Mouse (Mus musculus): ENCODE results near the gene Tmprss13. TPM values are rescaled to one million over a fixed set of nuclear protein-coding genes. Genes with fewer than 3 reads are reported as not detected.
A peak's percentile ranks its signal among the peaks of the same experiment; 100 is the strongest.

Gene Tmprss13
- 0.16 and 0.20 TPM in 2 replicates for polyA plus RNA-seq (2015; fragmentation: Nextera tagmentation; extraction: Ambion mirVana)

GRCm38 (mm10) chr9:45318855-45319254, at the start of gene Tmprss13:
Tmprss13 (plus strand) TSS chr9:45319100.
- WGBS, result 16% methylated on average over 14 of the region's 14 CpGs
- H3K36me3 ChIP-seq (ENCODE audit: control insufficient read depth, insufficient read depth), result no peaks in the 10 kb centered on the region
- no peak for ATAC-seq (replicated peaks; ENCODE audit: extremely low read depth, insufficient read depth, low FRiP score)
- no peak within 1 kb of the TSS for H3K4me3 ChIP-seq (ENCODE audit: low read length)
- H3K27ac ChIP-seq (ENCODE audit: low read length), result no peak within 1 kb of the TSS
- H3K9ac ChIP-seq (ENCODE audit: low read length), result no peak within 1 kb of the TSS
- no peaks in the 10 kb centered on the region for H3K4me1 ChIP-seq (ENCODE audit: control insufficient read depth, insufficient read depth, low read length)
- no peak within 1 kb of the TSS for H3K4me2 ChIP-seq (ENCODE audit: low read depth, low read length)
- H3K9me3 ChIP-seq (replicated peaks; ENCODE audit: control insufficient read depth, low read length), result no peaks in the 10 kb centered on the region
- peaks cover 27% of the 10 kb centered on the region; the same call in 1 of the 2 replicates for H3K27me3 ChIP-seq (ENCODE audit: control insufficient read depth, insufficient read depth, low read length)

- H3K27me3 ChIP-seq (ENCODE audit: control insufficient read depth, insufficient read depth, low read length), result peaks cover 32% of the 10 kb centered on the region
Measured at GRCm38 (mm10) chr9:45272213-45272612, 46.7 kb upstream of the Tmprss13 start.

GRCm38 (mm10) chr9:45274218-45274617, 44.7 kb upstream of the Tmprss13 start:
- Histone ChIP-seq H3K4me3 (ENCODE audit: low read length) (no peak overlapping the region), H3K4me2 (ENCODE audit: low read depth, low read length) (no peak overlapping the region), H3K4me1 (ENCODE audit: control insufficient read depth, insufficient read depth, low read length) (peaks cover under 1% of the 10 kb centered on the region; the same call in 1 of the 2 replicates), H3K27me3 (ENCODE audit: control insufficient read depth, insufficient read depth, low read length) (peaks cover 14% of the 10 kb centered on the region), H3K27ac (ENCODE audit: low read length) (no peak overlapping the region), H3K9me3 (replicated peaks; ENCODE audit: control insufficient read depth, low read length) (no peaks in the 10 kb centered on the region), H3K36me3 (ENCODE audit: control insufficient read depth, insufficient read depth) (no peaks in the 10 kb centered on the region), H3K9ac (ENCODE audit: low read length) (no peak overlapping the region)
- no peak for ATAC-seq (replicated peaks; ENCODE audit: extremely low read depth, insufficient read depth, low FRiP score)
- 66% methylated on average over 4 of the region's 4 CpGs for WGBS

More at GRCm38 (mm10) chr9:45272213-45272612, 46.7 kb upstream of the Tmprss13 start:
- no peak overlapping the region for H3K9ac ChIP-seq (ENCODE audit: low read length)
- H3K36me3 ChIP-seq (ENCODE audit: control insufficient read depth, insufficient read depth), result no peaks in the 10 kb centered on the region
- no peak overlapping the region for H3K4me2 ChIP-seq (ENCODE audit: low read depth, low read length)
- no peak for ATAC-seq (replicated peaks; ENCODE audit: extremely low read depth, insufficient read depth, low FRiP score)
- no peak overlapping the region for H3K27ac ChIP-seq (ENCODE audit: low read length)
- no peak overlapping the region for H3K4me3 ChIP-seq (ENCODE audit: low read length)
- WGBS, result 36% methylated on average over 5 of the region's 5 CpGs
- H3K4me1 ChIP-seq (ENCODE audit: control insufficient read depth, insufficient read depth, low read length), result peaks cover 4% of the 10 kb centered on the region; the same call in 1 of the 2 replicates
- H3K9me3 ChIP-seq (replicated peaks; ENCODE audit: control insufficient read depth, low read length), result no peaks in the 10 kb centered on the region

- H3K4me3 ChIP-seq (ENCODE audit: low read length), result no peak overlapping the region
- WGBS, result 84% methylated on average over 2 of the region's 2 CpGs
- no peak overlapping the region for H3K9ac ChIP-seq (ENCODE audit: low read length)
- H3K27me3 ChIP-seq (ENCODE audit: control insufficient read depth, insufficient read depth, low read length), result peaks cover 10% of the 10 kb centered on the region
- H3K9me3 ChIP-seq (replicated peaks; ENCODE audit: control insufficient read depth, low read length), result no peaks in the 10 kb centered on the region
- no peaks in the 10 kb centered on the region for H3K4me1 ChIP-seq (ENCODE audit: control insufficient read depth, insufficient read depth, low read length)
- no peaks in the 10 kb centered on the region for H3K36me3 ChIP-seq (ENCODE audit: control insufficient read depth, insufficient read depth)
- no peak overlapping the region for H3K4me2 ChIP-seq (ENCODE audit: low read depth, low read length)
- no peak for ATAC-seq (replicated peaks; ENCODE audit: extremely low read depth, insufficient read depth, low FRiP score)
- 0 out of 2 replicates have a peak overlapping the region, but pooled peaks have one; percentile 4 for H3K27ac ChIP-seq (ENCODE audit: low read length)
Measured at GRCm38 (mm10) chr9:45274635-45275034, 44.3 kb upstream of the Tmprss13 start.

GRCm38 (mm10) chr9:45280059-45280458, 38.8 kb upstream of the Tmprss13 start:
- no peak overlapping the region for H3K4me3 ChIP-seq (ENCODE audit: low read length)
- ATAC-seq (replicated peaks; ENCODE audit: extremely low read depth, insufficient read depth, low FRiP score), result no peak
- WGBS, result 67% methylated on average over 3 of the region's 3 CpGs

GRCm38 (mm10) chr9:45280891-45281290, 38.0 kb upstream of the Tmprss13 start:
- Histone ChIP-seq H3K27me3 (ENCODE audit: control insufficient read depth, insufficient read depth, low read length) (no peaks in the 10 kb centered on the region), H3K36me3 (ENCODE audit: control insufficient read depth, insufficient read depth) (no peaks in the 10 kb centered on the region), H3K9me3 (replicated peaks; ENCODE audit: control insufficient read depth, low read length) (no peaks in the 10 kb centered on the region), H3K4me2 (ENCODE audit: low read depth, low read length) (no peak overlapping the region), H3K4me1 (ENCODE audit: control insufficient read depth, insufficient read depth, low read length) (no peaks in the 10 kb centered on the region), H3K4me3 (ENCODE audit: low read length) (no peak overlapping the region), H3K27ac (ENCODE audit: low read length) (no peak overlapping the region), H3K9ac (ENCODE audit: low read length) (no peak overlapping the region)
- 67% methylated on average over 3 of the region's 3 CpGs for WGBS
- ATAC-seq (replicated peaks; ENCODE audit: extremely low read depth, insufficient read depth, low FRiP score), result no peak

More at GRCm38 (mm10) chr9:45280059-45280458, 38.8 kb upstream of the Tmprss13 start:
- Histone ChIP-seq H3K27ac (ENCODE audit: low read length) (no peak overlapping the region), H3K4me2 (ENCODE audit: low read depth, low read length) (no peak overlapping the region), H3K4me1 (ENCODE audit: control insufficient read depth, insufficient read depth, low read length) (no peaks in the 10 kb centered on the region), H3K27me3 (ENCODE audit: control insufficient read depth, insufficient read depth, low read length) (no peaks in the 10 kb centered on the region), H3K36me3 (ENCODE audit: control insufficient read depth, insufficient read depth) (no peaks in the 10 kb centered on the region), H3K9ac (ENCODE audit: low read length) (no peak overlapping the region), H3K9me3 (replicated peaks; ENCODE audit: control insufficient read depth, low read length) (no peaks in the 10 kb centered on the region)

GRCm38 (mm10) chr9:45282466-45282865, 36.4 kb upstream of the Tmprss13 start:
- Histone ChIP-seq H3K27ac (ENCODE audit: low read length) (no peak overlapping the region), H3K27me3 (ENCODE audit: control insufficient read depth, insufficient read depth, low read length) (no peaks in the 10 kb centered on the region), H3K36me3 (ENCODE audit: control insufficient read depth, insufficient read depth) (no peaks in the 10 kb centered on the region), H3K4me2 (ENCODE audit: low read depth, low read length) (no peak overlapping the region), H3K9me3 (replicated peaks; ENCODE audit: control insufficient read depth, low read length) (no peaks in the 10 kb centered on the region), H3K9ac (ENCODE audit: low read length) (no peak overlapping the region), H3K4me1 (ENCODE audit: control insufficient read depth, insufficient read depth, low read length) (no peaks in the 10 kb centered on the region), H3K4me3 (ENCODE audit: low read length) (no peak overlapping the region)
- 74% methylated on average over 5 of the region's 5 CpGs for WGBS
- no peak for ATAC-seq (replicated peaks; ENCODE audit: extremely low read depth, insufficient read depth, low FRiP score)

- Histone ChIP-seq H3K4me1 (ENCODE audit: control insufficient read depth, insufficient read depth, low read length) (no peaks in the 10 kb centered on the region; the same call in 1 of the 2 replicates), H3K4me2 (ENCODE audit: low read depth, low read length) (no peak overlapping the region), H3K4me3 (ENCODE audit: low read length) (no peak overlapping the region), H3K9ac (ENCODE audit: low read length) (no peak overlapping the region), H3K9me3 (replicated peaks; ENCODE audit: control insufficient read depth, low read length) (no peaks in the 10 kb centered on the region), H3K27me3 (ENCODE audit: control insufficient read depth, insufficient read depth, low read length) (no peaks in the 10 kb centered on the region), H3K36me3 (ENCODE audit: control insufficient read depth, insufficient read depth) (no peaks in the 10 kb centered on the region), H3K27ac (ENCODE audit: low read length) (no peak overlapping the region)
- 72% methylated on average over 11 of the region's 11 CpGs for WGBS
- no peak for ATAC-seq (replicated peaks; ENCODE audit: extremely low read depth, insufficient read depth, low FRiP score)
Measured at GRCm38 (mm10) chr9:45291481-45292168, 27.3 kb upstream of the Tmprss13 start.

- 43% methylated on average over 10 of the region's 10 CpGs for WGBS
- Histone ChIP-seq H3K4me3 (ENCODE audit: low read length) (no peak overlapping the region), H3K4me2 (ENCODE audit: low read depth, low read length) (no peak overlapping the region), H3K9ac (ENCODE audit: low read length) (no peak overlapping the region), H3K27me3 (ENCODE audit: control insufficient read depth, insufficient read depth, low read length) (no peaks in the 10 kb centered on the region), H3K9me3 (replicated peaks; ENCODE audit: control insufficient read depth, low read length) (no peaks in the 10 kb centered on the region), H3K4me1 (ENCODE audit: control insufficient read depth, insufficient read depth, low read length) (no peaks in the 10 kb centered on the region; the same call in 1 of the 2 replicates), H3K27ac (ENCODE audit: low read length) (no peak overlapping the region), H3K36me3 (ENCODE audit: control insufficient read depth, insufficient read depth) (no peaks in the 10 kb centered on the region)
- no peak for ATAC-seq (replicated peaks; ENCODE audit: extremely low read depth, insufficient read depth, low FRiP score)
Measured at GRCm38 (mm10) chr9:45294210-45295011, 24.5 kb upstream of the Tmprss13 start.
